Mouse (Mus musculus) WW6 (cell line): Measurements from ENCODE around the gene Tifab.

ENCODE experiments used
- DNase-seq: peaks from one replicate; pipeline ENCODE4 v3.0.0-alpha.2; 2013; ENCODE audit warnings: low read depth, low spot score

The Tifab gene

DNA sequence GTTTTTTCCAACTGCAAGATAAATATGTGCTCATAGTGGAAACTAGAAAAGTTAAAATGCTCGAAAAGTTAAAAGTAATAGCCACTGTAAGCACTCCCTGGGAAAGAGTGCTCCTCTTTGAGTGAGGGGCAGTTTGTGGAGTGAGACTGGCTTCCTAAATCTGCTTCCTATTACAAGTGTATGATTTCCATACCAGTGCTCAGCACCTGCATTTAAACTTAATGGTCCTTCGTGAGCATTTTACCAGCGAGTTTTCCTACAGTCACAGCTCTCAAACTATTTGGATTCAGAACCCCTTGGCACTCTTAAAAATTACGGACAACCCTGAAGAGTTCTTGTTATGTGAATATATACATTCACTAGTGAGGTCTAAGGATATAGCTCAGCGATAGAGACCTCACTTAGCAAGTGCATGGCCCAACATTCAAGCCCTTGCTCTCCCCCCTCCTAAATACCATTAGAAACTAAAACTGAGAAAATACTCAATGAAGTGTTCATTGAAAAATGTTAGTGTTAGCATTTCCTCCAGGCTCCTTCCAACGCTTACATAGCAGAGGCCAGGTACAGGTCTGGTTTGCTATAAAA, 39.4 kb downstream of the Tifab start:
- no peak for DNase-seq

- DNase-seq = no peak
These were observed 42.5 kb downstream of the Tifab start, which contains the start of gene H2afy for GRCm38 (mm10) chr13:56136200-56136599. H2afy (minus strand) TSS chr13:56136361.

DNA sequence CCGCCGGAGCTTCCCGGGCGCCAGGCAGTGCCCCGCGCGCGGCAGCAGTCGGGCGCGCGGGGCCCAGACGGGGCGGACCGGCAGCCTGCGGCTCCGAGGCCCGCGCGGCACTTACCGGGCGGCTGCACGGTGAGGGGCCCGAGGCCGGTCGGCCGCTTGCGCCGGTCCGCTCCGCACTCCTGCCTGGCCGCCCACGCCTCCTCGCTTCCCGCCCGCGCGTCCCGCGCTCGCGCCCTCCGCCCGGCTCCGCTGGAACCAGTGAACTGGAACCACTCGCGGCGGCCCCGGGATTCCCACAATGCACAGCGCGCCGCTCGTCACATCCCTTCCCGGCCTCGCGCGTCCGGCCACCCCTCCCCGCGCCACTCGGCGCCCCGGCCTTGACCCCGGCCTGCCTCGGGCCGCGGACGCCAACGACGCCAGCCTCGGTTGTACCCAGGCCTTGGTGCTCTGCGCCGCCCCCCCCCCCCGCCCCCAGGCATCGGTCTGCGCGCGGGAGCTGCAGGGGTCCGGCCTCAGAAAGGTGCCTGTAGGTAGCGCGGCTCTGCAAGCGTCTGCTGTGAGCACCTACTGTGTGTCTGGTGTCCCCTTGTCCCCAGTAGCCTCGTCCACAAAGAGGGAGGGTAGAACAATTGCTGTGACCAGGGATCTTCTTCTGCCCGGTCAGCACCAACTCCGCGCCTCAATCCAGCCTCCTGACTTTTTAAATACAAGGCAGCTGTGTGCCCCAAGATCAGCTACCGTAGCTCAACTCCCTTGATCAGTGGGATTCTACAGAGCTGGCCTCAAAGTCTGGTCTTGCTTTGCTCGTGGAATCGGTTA, 43.2 kb downstream of the Tifab start:
- DNase-seq = no peak

GRCm38 (mm10) chr13:56134631-56135181, 44.0 kb downstream of the Tifab start:
- no peak for DNase-seq

DNA sequence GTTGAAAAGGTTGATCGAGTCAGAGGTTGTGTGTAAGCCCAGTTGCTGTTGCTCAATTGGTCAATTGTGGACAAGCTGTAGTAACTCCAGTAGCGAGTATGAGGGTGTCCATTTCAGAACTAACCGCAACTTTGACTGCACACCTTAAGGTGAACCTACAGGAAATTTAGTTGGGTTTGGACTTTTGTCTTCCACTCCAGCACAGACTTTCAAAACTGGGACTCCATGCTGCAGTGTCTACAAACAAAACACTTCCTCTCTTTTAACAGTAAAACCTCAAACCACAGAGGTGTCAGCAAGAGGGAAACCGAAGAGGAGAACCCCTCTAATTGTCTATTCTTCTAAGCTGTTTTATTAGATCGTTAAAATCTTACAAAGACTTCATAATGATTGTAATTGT, 44.7 kb downstream of the Tifab start:
- DNase-seq = no peak

GRCm38 (mm10) chr13:56132941-56133340, 45.7 kb downstream of the Tifab start:
- no peak for DNase-seq

- no peak for DNase-seq
These were observed 46.3 kb downstream of the Tifab start for GRCm38 (mm10) chr13:56132326-56132936.

DNA sequence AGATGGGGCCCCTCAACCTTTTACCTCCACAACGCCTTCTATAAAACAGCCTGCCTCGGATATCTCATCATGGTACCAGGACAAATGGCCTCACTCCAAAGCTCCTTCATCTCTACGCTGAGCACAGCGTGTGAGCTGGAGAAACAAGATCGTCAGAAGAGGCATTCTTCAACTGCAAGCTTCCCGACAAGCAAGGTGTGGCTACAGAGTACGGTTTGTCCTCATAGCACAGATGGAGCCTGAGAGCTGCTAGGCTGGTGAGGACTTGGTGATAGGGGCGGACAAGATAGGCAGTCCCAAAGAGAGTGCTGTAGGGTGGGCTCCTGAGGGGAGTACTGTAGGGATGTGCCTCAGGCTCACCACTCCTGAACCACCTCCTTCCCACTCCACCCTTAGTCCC, 48.1 kb downstream of the Tifab start:
- no peak for DNase-seq

DNA sequence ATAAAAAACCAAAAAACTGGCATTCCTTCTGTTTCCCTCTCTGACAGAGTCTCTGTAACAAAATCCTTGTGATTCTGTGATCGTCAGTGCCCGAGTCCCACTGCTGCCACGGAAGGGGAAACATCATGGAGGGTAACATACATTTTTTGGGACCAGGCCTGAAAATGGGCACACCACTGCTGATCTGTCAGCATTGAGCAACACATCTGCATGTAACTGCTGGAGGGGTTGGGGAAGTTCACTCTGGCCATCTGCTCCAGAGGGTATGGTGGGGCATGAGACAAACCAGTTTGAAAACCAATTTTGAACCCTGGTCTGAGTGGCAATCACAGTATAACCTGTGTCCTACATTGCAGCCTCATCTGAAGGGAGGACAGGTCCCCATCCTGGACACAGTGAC, 49.1 kb downstream of the Tifab start:
- DNase-seq = no peak

DNA sequence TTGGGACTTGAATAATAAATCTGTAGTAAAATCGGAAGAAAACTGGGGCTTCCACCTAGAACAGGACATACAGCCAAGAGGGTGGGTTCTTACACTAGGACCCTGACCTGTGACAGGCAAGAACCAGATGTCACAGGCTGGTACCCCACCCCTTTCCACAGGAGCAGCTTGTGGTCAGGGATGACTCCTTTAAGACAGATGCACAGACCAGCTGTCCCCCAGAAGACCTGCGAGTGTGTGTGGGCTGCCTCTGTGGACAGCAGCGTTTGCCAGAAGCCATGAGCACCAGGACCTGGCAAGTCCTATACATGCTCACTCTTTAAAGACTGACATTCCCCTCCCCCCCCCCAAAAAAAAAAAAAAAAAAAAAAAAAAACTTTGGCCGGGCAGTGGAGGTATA, 49.7 kb downstream of the Tifab start:
- DNase-seq = no peak

DNA sequence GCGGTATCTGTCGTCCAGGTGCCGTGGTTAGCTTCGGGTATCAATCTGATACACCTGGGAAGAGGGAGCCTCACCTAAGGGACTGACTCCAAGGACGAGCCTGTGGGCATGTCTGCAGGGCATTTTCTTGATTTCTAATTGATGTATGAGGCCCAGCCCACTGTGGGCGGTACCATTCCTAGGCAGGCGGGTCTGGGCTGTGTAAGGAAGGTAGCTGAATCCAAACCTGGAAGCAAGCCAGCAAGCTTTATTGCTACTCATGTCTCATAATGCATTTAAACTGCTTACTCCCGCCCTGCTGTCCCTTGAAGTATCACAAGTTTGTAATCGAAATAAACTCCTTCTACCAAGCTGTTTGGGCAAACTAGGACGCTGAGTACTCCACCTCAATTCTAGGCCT, 53.1 kb downstream of the Tifab start:
- no peak for DNase-seq
